Mouse (Mus musculus): ENCODE measurements at regions not wholly inside any gene's neighbourhood (a gene's known extent, or its start where the extent isn't known, plus 50 kb on each side); places are given as distances from the start of the nearest gene placed in this dataset.
"Not testable (repeated sequence)": the region's sequence is repeated elsewhere in the genome, so short reads cannot be mapped to it uniquely, and the experiment has no call there.

DNA sequence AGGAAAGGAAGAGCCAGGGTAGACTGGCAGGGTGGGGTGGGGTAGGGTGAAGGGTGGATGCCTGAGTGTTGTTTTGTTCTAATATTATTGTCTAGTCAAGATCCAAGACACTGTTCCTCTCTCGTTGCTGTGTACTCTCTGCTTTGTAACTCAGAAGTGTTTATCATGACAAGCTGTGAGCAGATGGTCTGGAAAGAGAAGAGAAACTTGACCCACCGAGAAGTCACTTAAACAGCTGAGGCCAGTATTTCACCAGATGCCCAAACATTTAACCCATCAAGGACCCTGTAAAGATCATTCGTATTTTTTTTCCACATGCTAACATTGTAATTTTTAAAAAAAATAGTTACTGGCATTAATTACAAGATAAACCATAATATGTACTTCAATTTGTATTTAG is 178.7 kb upstream of the Trp63 start:
- ATAC-seq (replicated peaks; ENCODE audit: low FRiP score, low read depth) = no peak
- 29% methylated on average over 3 of the region's 3 CpGs for WGBS
- no peaks in the 10 kb centered on the region for H3K36me3 ChIP-seq (ENCODE audit: insufficient read depth, low read length)

DNA sequence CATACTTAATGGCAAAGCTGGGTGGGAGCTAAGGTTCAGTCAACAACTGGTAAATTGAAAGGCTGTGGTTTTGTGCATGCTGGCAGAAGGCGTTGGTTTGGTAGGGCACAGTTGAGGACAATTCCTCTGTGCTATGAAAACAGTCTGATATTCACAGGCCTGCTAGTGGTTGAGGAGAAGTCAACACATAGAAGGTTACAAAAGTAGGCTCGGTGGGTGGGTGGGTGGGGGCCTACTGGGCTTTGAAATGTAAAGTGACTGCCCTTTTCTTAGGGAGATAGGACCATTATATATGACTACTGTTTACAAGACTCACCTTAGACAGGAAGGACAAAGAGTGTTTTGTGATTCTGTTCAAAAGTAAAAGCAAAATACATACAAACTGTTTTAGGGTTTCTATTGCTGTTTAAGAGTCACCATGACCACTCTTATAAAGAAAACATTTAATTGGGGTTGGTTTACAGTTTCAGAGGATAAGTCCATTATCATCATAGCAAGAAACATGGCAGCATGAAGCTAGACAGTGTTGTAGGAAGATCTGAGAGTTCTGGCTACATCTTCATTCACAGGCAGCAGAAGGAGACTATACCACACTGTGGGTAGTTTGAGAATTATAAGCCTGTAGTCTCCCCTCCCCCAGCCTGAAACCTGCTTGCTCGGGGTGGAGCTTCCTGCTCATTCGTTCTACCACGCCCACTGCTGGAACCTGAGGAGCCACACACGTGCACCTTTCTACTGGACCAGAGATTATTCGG is 166.3 kb upstream of the Trp63 start:
- no peak for TF ChIP-seq CTCF (IDR thresholded peaks at IDR 0.05; ENCODE audit: low read depth)
- H3K27ac ChIP-seq = no peak overlapping the region
- no peak overlapping the region for H3K4me2 ChIP-seq (ENCODE audit: low read length)
- ATAC-seq (replicated peaks; ENCODE audit: low FRiP score, low read depth) (no peak), DNase-seq (ENCODE audit: low spot score) (no peak)
- no peaks in the 10 kb centered on the region for H3K9me3 ChIP-seq (replicated peaks; ENCODE audit: low read length)
- H3K27me3 ChIP-seq (ENCODE audit: insufficient read depth, low read length) = no peaks in the 10 kb centered on the region
- H3K36me3 ChIP-seq (ENCODE audit: insufficient read depth, low read length) = no peaks in the 10 kb centered on the region
- WGBS = 85% methylated on average over 4 of the region's 7 CpGs
- no peaks in the 10 kb centered on the region for H3K4me1 ChIP-seq (replicated peaks; ENCODE audit: insufficient read depth, low read length)
- no peak overlapping the region for H3K4me3 ChIP-seq (replicated peaks; ENCODE audit: low read depth, low read length)
- no peak overlapping the region for H3K9ac ChIP-seq (ENCODE audit: low read depth, low read length)

More for the DNA sequence above, 178.7 kb upstream of the Trp63 start:
- Histone ChIP-seq H3K27me3 (ENCODE audit: insufficient read depth, low read length) (no peaks in the 10 kb centered on the region), H3K4me3 (replicated peaks; ENCODE audit: low read depth, low read length) (no peak overlapping the region), H3K9me3 (replicated peaks; ENCODE audit: low read length) (no peaks in the 10 kb centered on the region), H3K4me1 (replicated peaks; ENCODE audit: insufficient read depth, low read length) (no peaks in the 10 kb centered on the region), H3K9ac (ENCODE audit: low read depth, low read length) (no peak overlapping the region), H3K27ac (no peak overlapping the region), H3K4me2 (ENCODE audit: low read length) (no peak overlapping the region)
- peak; percentile 46 for DNase-seq (ENCODE audit: low spot score)
- TF ChIP-seq CTCF (IDR thresholded peaks at IDR 0.05; ENCODE audit: low read depth) = no peak

DNA sequence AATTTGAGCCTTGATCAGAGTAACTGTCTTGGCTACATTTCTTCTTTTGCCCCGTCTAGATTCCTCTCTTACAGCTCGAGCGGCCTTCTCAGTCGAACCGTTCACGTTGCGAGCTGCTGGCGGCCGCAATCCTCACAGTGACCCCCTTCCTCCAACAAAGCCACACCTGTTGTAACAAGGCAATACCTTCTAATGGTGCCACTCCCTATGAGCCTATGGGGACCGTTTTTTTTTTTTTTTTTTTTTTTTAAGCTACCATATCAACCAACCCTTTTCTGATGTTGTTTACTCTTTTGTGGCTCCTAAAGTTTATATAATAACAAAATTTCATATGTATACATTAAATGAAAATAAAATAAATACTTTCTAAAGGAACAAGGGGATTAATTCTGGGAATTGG is 160.4 kb upstream of the Trp63 start:
- 71% methylated on average over 10 of the region's 10 CpGs for WGBS
- not testable (repeated sequence) for H3K27me3 ChIP-seq (ENCODE audit: insufficient read depth, low read length); H3K4me3 ChIP-seq (replicated peaks; ENCODE audit: low read depth, low read length); ATAC-seq (replicated peaks; ENCODE audit: low FRiP score, low read depth); H3K4me2 ChIP-seq (ENCODE audit: low read length); H3K27ac ChIP-seq; H3K9ac ChIP-seq (ENCODE audit: low read depth, low read length); H3K4me1 ChIP-seq (replicated peaks; ENCODE audit: insufficient read depth, low read length); H3K36me3 ChIP-seq (ENCODE audit: insufficient read depth, low read length); DNase-seq (ENCODE audit: low spot score); H3K9me3 ChIP-seq (replicated peaks; ENCODE audit: low read length)

DNA sequence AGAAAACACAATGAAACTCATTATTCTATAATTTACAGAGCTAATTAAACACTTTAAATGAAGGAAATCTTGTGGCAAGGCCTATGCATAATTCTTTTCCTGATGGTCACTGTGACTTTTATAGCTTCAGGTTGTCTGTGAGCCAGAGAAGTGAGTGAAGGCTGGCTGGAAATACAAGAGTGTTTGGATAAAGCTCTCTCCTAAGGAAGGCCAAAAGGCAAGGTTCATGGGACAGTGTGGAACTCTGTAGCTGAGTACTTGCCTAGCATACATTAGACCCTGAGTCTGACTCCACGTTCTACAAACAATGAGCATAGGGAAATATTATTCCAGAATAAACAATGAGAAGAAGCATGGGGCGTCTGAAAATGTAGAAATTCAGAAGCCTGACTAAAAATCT is 159.9 kb upstream of the Trp63 start:
- Histone ChIP-seq H3K4me2 (ENCODE audit: low read length) (no peak overlapping the region), H3K9ac (ENCODE audit: low read depth, low read length) (no peak overlapping the region), H3K27ac (no peak overlapping the region), H3K4me1 (replicated peaks; ENCODE audit: insufficient read depth, low read length) (no peaks in the 10 kb centered on the region), H3K27me3 (ENCODE audit: insufficient read depth, low read length) (no peaks in the 10 kb centered on the region), H3K9me3 (replicated peaks; ENCODE audit: low read length) (no peaks in the 10 kb centered on the region), H3K4me3 (replicated peaks; ENCODE audit: low read depth, low read length) (no peak overlapping the region), H3K36me3 (ENCODE audit: insufficient read depth, low read length) (no peaks in the 10 kb centered on the region)
- TF ChIP-seq CTCF (IDR thresholded peaks at IDR 0.05; ENCODE audit: low read depth) = no peak
- no peak for ATAC-seq (replicated peaks; ENCODE audit: low FRiP score, low read depth)
- WGBS = 46% methylated on average over 2 of the region's 2 CpGs
- no peak for DNase-seq (ENCODE audit: low spot score)

DNA sequence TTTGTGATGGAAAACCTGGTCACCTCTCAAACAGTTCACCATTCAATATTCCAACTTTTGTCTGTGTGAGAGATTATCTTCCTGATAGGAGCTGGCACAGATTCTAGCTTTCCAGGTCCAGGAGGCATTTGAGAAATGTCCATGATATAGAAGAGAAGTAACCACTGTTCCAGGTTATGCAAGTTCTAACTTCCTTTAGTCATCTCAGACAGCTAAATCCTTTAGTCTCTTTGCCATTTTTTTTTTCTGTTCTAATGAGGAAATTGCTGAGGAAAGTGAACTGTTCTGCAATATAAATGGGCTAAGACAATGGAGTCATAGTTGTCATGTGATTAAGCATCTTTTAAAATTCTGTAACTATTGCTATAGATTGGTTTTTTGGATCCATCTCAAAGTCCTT is 155.7 kb upstream of the Trp63 start:
- no peak for ATAC-seq (replicated peaks; ENCODE audit: low FRiP score, low read depth)
- Histone ChIP-seq H3K4me2 (ENCODE audit: low read length) (no peak overlapping the region), H3K27ac (no peak overlapping the region), H3K36me3 (ENCODE audit: insufficient read depth, low read length) (no peaks in the 10 kb centered on the region), H3K4me3 (replicated peaks; ENCODE audit: low read depth, low read length) (no peak overlapping the region), H3K9me3 (replicated peaks; ENCODE audit: low read length) (no peaks in the 10 kb centered on the region), H3K9ac (ENCODE audit: low read depth, low read length) (no peak overlapping the region), H3K27me3 (ENCODE audit: insufficient read depth, low read length) (no peaks in the 10 kb centered on the region), H3K4me1 (replicated peaks; ENCODE audit: insufficient read depth, low read length) (no peaks in the 10 kb centered on the region)
- no peak for TF ChIP-seq CTCF (IDR thresholded peaks at IDR 0.05; ENCODE audit: low read depth)
- no peak for DNase-seq (ENCODE audit: low spot score)

DNA sequence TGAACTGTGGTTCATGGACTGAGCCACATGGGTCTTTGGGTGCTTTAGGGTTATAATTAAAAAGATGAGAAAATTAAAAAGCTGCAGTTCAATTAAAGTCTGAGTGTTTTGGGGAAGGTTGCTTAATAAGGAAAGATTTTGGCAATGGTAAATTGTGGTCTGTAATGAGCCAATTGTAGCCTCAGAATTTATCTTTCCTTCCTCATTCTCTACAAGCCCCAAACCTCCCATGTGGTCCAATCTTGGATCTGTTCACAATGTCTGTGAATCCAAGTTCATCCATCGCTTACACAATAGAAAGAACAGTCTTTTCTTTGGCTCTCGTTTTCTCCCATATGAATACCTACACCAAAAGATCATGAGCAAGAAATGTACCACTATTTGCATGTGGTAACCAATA is 155.2 kb upstream of the Trp63 start:
- no peak for TF ChIP-seq CTCF (IDR thresholded peaks at IDR 0.05; ENCODE audit: low read depth)
- no peak overlapping the region for H3K4me3 ChIP-seq (replicated peaks; ENCODE audit: low read depth, low read length)
- no peak for ATAC-seq (replicated peaks; ENCODE audit: low FRiP score, low read depth)

GRCm38 (mm10) chr16:25529681-25530080 is 153.9 kb upstream of the Trp63 start:
- WGBS = 90% methylated on average over 1 of the region's 1 CpGs

More for the DNA sequence above, 155.2 kb upstream of the Trp63 start:
- Histone ChIP-seq H3K9ac (ENCODE audit: low read depth, low read length) (no peak overlapping the region), H3K36me3 (ENCODE audit: insufficient read depth, low read length) (no peaks in the 10 kb centered on the region), H3K9me3 (replicated peaks; ENCODE audit: low read length) (no peaks in the 10 kb centered on the region), H3K4me1 (replicated peaks; ENCODE audit: insufficient read depth, low read length) (no peaks in the 10 kb centered on the region), H3K4me2 (ENCODE audit: low read length) (no peak overlapping the region), H3K27me3 (ENCODE audit: insufficient read depth, low read length) (no peaks in the 10 kb centered on the region), H3K27ac (no peak overlapping the region)
- no peak for DNase-seq (ENCODE audit: low spot score)
- 89% methylated on average over 2 of the region's 2 CpGs for WGBS

More at GRCm38 (mm10) chr16:25529681-25530080, 153.9 kb upstream of the Trp63 start:
- Histone ChIP-seq H3K4me1 (replicated peaks; ENCODE audit: insufficient read depth, low read length) (no peaks in the 10 kb centered on the region), H3K27me3 (ENCODE audit: insufficient read depth, low read length) (no peaks in the 10 kb centered on the region), H3K4me3 (replicated peaks; ENCODE audit: low read depth, low read length) (no peak overlapping the region), H3K36me3 (ENCODE audit: insufficient read depth, low read length) (no peaks in the 10 kb centered on the region), H3K9me3 (replicated peaks; ENCODE audit: low read length) (no peaks in the 10 kb centered on the region), H3K4me2 (ENCODE audit: low read length) (no peak overlapping the region), H3K27ac (no peak overlapping the region), H3K9ac (ENCODE audit: low read depth, low read length) (no peak overlapping the region)
- TF ChIP-seq CTCF (IDR thresholded peaks at IDR 0.05; ENCODE audit: low read depth) = no peak
- DNase-seq (ENCODE audit: low spot score) (no peak), ATAC-seq (replicated peaks; ENCODE audit: low FRiP score, low read depth) (no peak)
